Mouse (Mus musculus): Measurements from ENCODE around the gene Chrd. TPM values are rescaled to one million over a fixed set of nuclear protein-coding genes. Genes with fewer than 3 reads are reported as not detected.

Chrd gene
- polyA plus RNA-seq, 1 experiment, result 60.1 TPM

- TF ChIP-seq POLR2A (IDR thresholded peaks at IDR 0.05; ENCODE audit: borderline replicate concordance, insufficient read depth, low read length) (no peak), CTCF (IDR thresholded peaks at IDR 0.05; ENCODE audit: borderline replicate concordance, insufficient read depth, low read depth, low read length) (no peak)
- WGBS, result 16% methylated on average over 3 of the region's 3 CpGs
Measured at GRCm38 (mm10) chr16:20705786-20706185, 27.1 kb upstream of the Chrd start.

DNA sequence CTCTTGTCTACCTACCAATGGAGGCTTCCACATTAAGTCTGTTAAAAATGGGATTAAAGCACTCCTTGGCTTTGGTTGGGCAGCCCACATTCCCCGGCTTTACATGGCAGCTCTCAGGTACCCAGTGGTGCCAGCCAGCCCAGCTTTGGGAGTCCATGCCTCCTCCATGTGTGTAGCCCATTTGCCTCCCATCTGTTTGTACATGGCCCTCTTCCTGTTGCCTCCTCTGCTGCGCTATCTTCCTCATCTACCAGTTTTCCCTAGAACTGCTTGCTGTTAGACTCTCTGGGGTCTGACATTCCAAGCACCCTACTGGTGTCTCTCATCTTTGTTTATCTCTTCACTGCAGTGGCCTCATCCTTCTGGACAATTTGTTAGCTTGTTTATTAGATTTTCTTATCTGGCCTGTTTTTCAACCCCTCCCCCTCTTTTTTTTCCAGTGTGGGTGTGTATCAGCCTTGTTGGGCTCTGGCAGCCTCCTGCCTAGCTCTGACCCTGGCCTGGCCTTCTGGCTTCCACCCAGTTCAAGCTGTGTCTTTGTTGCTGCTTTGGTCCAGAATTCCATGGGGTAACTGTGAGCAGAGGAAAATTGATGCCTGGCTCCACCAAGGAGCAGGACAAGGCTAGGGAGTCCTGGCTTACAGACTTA lies 26.4 kb upstream of the Chrd start:
- Histone ChIP-seq H3K4me1 (ENCODE audit: control insufficient read depth, insufficient read depth, low read length) (peaks cover 26% of the 10 kb centered on the region), H3K27me3 (ENCODE audit: control insufficient read depth, insufficient read depth, low read length) (no peaks in the 10 kb centered on the region), H3K4me3 (replicated peaks; ENCODE audit: insufficient read depth, low read depth, low read length) (no peak overlapping the region), H3K27ac (ENCODE audit: insufficient read depth, low read length) (no peak overlapping the region)
- peak; percentile 41 to 51 for DNase-seq
- no peak for TF ChIP-seq CTCF (IDR thresholded peaks at IDR 0.05; ENCODE audit: borderline replicate concordance, insufficient read depth, low read depth, low read length)
- WGBS, result 56% methylated on average over 2 of the region's 2 CpGs

More at GRCm38 (mm10) chr16:20705786-20706185, 27.1 kb upstream of the Chrd start:
- H3K27me3 ChIP-seq (ENCODE audit: control insufficient read depth, insufficient read depth, low read length), result no peaks in the 10 kb centered on the region
- DNase-seq, result peak; percentile 51 to 70
- peaks cover 30% of the 10 kb centered on the region for H3K4me1 ChIP-seq (ENCODE audit: control insufficient read depth, insufficient read depth, low read length)
- no peak overlapping the region for H3K4me3 ChIP-seq (replicated peaks; ENCODE audit: insufficient read depth, low read depth, low read length)
- H3K27ac ChIP-seq (ENCODE audit: insufficient read depth, low read length), result peak overlapping the region; percentile 34; the same call in 1 of the 2 replicates

DNA sequence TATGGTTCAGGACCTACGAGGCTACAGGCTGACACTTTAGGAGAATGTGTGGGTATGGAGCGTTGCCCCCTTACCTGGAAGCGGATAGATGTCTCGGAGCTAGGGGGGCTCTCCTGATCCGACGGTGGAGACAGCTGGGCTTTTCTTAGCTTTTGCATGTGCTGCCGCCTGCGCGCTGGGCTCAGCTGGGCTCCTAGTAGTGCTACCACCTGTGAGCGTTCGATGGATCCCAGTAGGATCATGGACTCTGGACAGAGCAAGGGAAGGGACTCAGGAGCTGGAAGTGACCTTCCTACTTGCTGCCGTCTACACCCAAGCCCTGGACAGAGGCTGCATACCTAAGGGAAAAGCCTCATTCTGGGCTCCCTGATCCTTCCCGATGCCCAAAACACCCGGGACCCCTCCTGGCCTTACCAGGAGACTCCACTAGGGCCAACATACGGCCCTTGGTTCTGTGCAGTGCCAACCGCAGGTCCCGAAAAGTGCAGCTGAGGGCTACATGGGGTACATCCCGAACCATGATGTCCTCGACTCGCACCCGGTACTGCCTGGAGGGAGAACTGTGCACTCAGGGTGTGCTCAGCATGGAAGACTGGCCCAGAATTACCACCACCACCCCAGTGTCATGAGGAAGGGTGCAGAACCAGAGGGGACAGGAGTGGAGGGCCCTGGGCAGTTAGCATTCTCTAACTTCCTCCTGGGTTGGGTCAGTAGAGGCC lies 24.5 kb upstream of the Chrd start:
- Histone ChIP-seq H3K4me3 (replicated peaks; ENCODE audit: insufficient read depth, low read depth, low read length) (no peak overlapping the region), H3K27ac (ENCODE audit: insufficient read depth, low read length) (no peak overlapping the region), H3K27me3 (ENCODE audit: control insufficient read depth, insufficient read depth, low read length) (no peaks in the 10 kb centered on the region), H3K4me1 (ENCODE audit: control insufficient read depth, insufficient read depth, low read length) (peaks cover 20% of the 10 kb centered on the region)
- no peak for DNase-seq
- TF ChIP-seq CTCF (IDR thresholded peaks at IDR 0.05; ENCODE audit: borderline replicate concordance, insufficient read depth, low read depth, low read length) (no peak), POLR2A (IDR thresholded peaks at IDR 0.05; ENCODE audit: borderline replicate concordance, insufficient read depth, low read length) (no peak)
- 92% methylated on average over 21 of the region's 21 CpGs for WGBS

DNA sequence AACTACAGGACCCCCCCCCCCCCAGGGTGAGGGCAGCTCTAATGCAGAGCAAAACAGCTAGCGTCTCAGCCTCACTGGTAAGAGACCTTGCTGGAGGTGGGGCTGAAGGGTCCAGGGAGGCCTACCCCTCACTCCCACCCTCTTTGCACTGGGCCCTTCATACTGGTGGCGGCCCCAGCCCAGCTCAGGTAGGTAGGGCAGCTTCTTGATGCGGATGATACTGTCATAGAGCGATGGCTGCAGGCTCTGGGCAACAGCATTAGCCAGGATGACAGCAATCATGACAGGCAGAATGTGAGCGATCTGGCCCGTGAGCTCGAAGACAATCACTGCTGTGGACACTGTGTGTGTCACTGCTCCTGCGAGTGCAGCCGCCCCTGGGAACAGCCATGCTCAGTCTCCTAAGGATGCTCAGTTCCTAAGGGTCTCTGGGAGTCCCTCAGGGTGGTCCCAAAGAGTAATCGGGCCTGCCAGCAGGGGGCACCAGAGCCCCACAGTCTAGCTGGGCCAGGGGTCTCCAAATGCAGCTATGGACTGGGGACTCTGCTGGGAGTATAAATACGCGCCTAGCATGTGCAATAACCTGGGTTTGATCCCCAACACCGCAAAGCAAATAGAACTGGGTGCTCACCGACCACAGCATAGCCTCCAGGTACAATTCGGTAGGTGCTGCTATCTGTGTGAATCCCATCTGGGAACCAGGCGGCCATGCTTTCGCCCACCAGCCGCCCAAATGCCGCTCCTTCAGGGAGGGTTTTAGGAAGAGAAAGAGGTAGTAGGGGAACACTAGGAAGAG lies 23.8 kb upstream of the Chrd start:
- TF ChIP-seq POLR2A (IDR thresholded peaks at IDR 0.05; ENCODE audit: borderline replicate concordance, insufficient read depth, low read length) (no peak), CTCF (IDR thresholded peaks at IDR 0.05; ENCODE audit: borderline replicate concordance, insufficient read depth, low read depth, low read length) (peak; percentile 48; the same call in 1 of the 2 replicates)
- Histone ChIP-seq H3K27me3 (ENCODE audit: control insufficient read depth, insufficient read depth, low read length) (no peaks in the 10 kb centered on the region), H3K4me1 (ENCODE audit: control insufficient read depth, insufficient read depth, low read length) (peaks cover 22% of the 10 kb centered on the region), H3K4me3 (replicated peaks; ENCODE audit: insufficient read depth, low read depth, low read length) (no peak overlapping the region), H3K27ac (ENCODE audit: insufficient read depth, low read length) (no peak overlapping the region)
- WGBS, result 77% methylated on average over 19 of the region's 19 CpGs
- DNase-seq, result peak in 1 of 2 experiments; percentile 46

- no peak for DNase-seq
- H3K4me3 ChIP-seq (replicated peaks; ENCODE audit: insufficient read depth, low read depth, low read length), result no peak overlapping the region
- no peak overlapping the region for H3K27ac ChIP-seq (ENCODE audit: insufficient read depth, low read length)
- H3K4me1 ChIP-seq (ENCODE audit: control insufficient read depth, insufficient read depth, low read length), result peaks cover 27% of the 10 kb centered on the region
- 94% methylated on average over 11 of the region's 11 CpGs for WGBS
- no peaks in the 10 kb centered on the region for H3K27me3 ChIP-seq (ENCODE audit: control insufficient read depth, insufficient read depth, low read length)
- no peak for TF ChIP-seq CTCF (IDR thresholded peaks at IDR 0.05; ENCODE audit: borderline replicate concordance, insufficient read depth, low read depth, low read length)
- no peak for TF ChIP-seq POLR2A (IDR thresholded peaks at IDR 0.05; ENCODE audit: borderline replicate concordance, insufficient read depth, low read length)
Measured at GRCm38 (mm10) chr16:20710370-20710769, 22.6 kb upstream of the Chrd start.

- Histone ChIP-seq H3K4me1 (ENCODE audit: control insufficient read depth, insufficient read depth, low read length) (peaks cover 23% of the 10 kb centered on the region), H3K27ac (ENCODE audit: insufficient read depth, low read length) (no peak overlapping the region), H3K27me3 (ENCODE audit: control insufficient read depth, insufficient read depth, low read length) (no peaks in the 10 kb centered on the region), H3K4me3 (replicated peaks; ENCODE audit: insufficient read depth, low read depth, low read length) (no peak overlapping the region)
- TF ChIP-seq CTCF (IDR thresholded peaks at IDR 0.05; ENCODE audit: borderline replicate concordance, insufficient read depth, low read depth, low read length), result peak; percentile 38; the same call in 1 of the 2 replicates
- TF ChIP-seq POLR2A (IDR thresholded peaks at IDR 0.05; ENCODE audit: borderline replicate concordance, insufficient read depth, low read length), result no peak
- WGBS, result 64% methylated on average over 4 of the region's 4 CpGs
- no peak for DNase-seq
Measured at GRCm38 (mm10) chr16:20710810-20711209, 22.1 kb upstream of the Chrd start.

GRCm38 (mm10) chr16:20712190-20712589 lies 20.7 kb upstream of the Chrd start:
- H3K27me3 ChIP-seq (ENCODE audit: control insufficient read depth, insufficient read depth, low read length), result no peaks in the 10 kb centered on the region
- 70% methylated on average over 9 of the region's 9 CpGs for WGBS
- H3K4me1 ChIP-seq (ENCODE audit: control insufficient read depth, insufficient read depth, low read length), result peaks cover 21% of the 10 kb centered on the region
- H3K27ac ChIP-seq (ENCODE audit: insufficient read depth, low read length), result no peak overlapping the region
- no peak overlapping the region for H3K4me3 ChIP-seq (replicated peaks; ENCODE audit: insufficient read depth, low read depth, low read length)
- no peak for DNase-seq
- no peak for TF ChIP-seq CTCF (IDR thresholded peaks at IDR 0.05; ENCODE audit: borderline replicate concordance, insufficient read depth, low read depth, low read length)
